Mouse (Mus musculus) hindbrain, embryonic 12.5 days (tissue): ENCODE measurements around the gene Anks3. TPM values are rescaled to one million over a fixed set of nuclear protein-coding genes. Genes with fewer than 3 reads are reported as not detected.

ENCODE experiments used
- ATAC-seq: fragments of 200-750 bp; cut with Nextera tagmentation; 2 replicates; pipeline ENCODE4 v1.8.0; 2017; ENCODE audit warnings: moderate TSS enrichment; ENCODE audit not compliant: low FRiP score
- H3K27ac ChIP-seq: fragments of 300-500 bp; sonication (generic); 2 replicates; pipeline ENCODE4 v1.5.1; 2016; ENCODE audit warnings: mild to moderate bottlenecking
- H3K27me3 ChIP-seq: fragments of 300-500 bp; sonication (generic); 2 replicates; pipeline ENCODE4 v1.6.1; 2016; ENCODE audit warnings: mild to moderate bottlenecking
- H3K36me3 ChIP-seq: fragments of 300-500 bp; sonication (generic); 2 replicates; pipeline ENCODE4 v1.6.1; 2016; ENCODE audit warnings: mild to moderate bottlenecking
- H3K4me1 ChIP-seq: fragments of 300-500 bp; sonication (generic); 2 replicates; pipeline ENCODE4 v1.6.1; 2016
- H3K4me2 ChIP-seq: fragments of 300-500 bp; sonication (generic); replicated peaks from 2 replicates; pipeline ENCODE4 v1.6.1; 2016; ENCODE audit warnings: mild to moderate bottlenecking
- H3K4me3 ChIP-seq: fragments of 300-500 bp; sonication (generic); 2 replicates; pipeline ENCODE4 v1.5.1; 2016; ENCODE audit warnings: mild to moderate bottlenecking
- H3K9ac ChIP-seq: fragments of 300-500 bp; sonication (generic); 2 replicates; pipeline ENCODE4 v1.6.1; 2016; ENCODE audit warnings: mild to moderate bottlenecking, moderate library complexity
- H3K9me3 ChIP-seq: fragments of 300-500 bp; sonication (generic); replicated peaks from 2 replicates; pipeline ENCODE4 v1.6.1; 2016; ENCODE audit warnings: mild to moderate bottlenecking
- WGBS: fragments of 180-500 bp; shearing (Covaris S2); methylation state at CpG from one replicate; pipeline ENCODE4 v1.1.7; 2016; 5-methylcytosine and 5-hydroxymethylcytosine counted together
- polyA plus RNA-seq: library from polyadenylated mRNA; unstranded; fragments of >200 nt; fragmentation: Nextera tagmentation; extraction: Ambion mirVana; gene quantifications from 2 replicates; pipeline ENCODE4 v1.2.1, GENCODE M21; 2016

Gene Anks3
- polyA plus RNA-seq, 1 experiment from 2014 or later: 68.0 TPM

DNA sequence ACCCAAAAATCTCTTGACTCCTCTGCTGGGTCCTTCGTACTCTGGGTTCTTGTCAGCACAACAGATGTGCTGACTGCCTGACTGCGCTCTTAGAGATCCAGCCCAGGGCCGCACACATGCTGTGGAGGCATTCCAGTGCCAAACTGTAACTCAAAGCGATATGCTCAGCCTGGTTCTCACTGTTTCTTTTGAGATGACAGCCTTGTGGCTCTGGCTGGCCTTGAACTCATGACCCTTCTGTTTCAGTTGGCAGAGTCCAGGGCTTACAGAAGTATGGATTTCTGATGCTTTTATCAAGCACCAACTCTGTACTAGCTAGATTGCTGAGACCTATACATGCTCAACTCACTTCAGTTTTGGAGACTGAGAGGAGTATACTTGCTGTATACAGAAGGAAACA, 29.3 kb upstream of the Anks3 start:
- H3K4me2 ChIP-seq: no peak overlapping the region
- no peak for ATAC-seq
- no peak overlapping the region for H3K4me3 ChIP-seq
- H3K9me3 ChIP-seq: no peaks in the 10 kb centered on the region
- WGBS: 83% methylated on average over 4 of the region's 4 CpGs
- no peaks in the 10 kb centered on the region for H3K27me3 ChIP-seq
- H3K9ac ChIP-seq: no peak overlapping the region
- H3K36me3 ChIP-seq: no peaks in the 10 kb centered on the region
- H3K27ac ChIP-seq: no peak overlapping the region
- H3K4me1 ChIP-seq: no peaks in the 10 kb centered on the region

DNA sequence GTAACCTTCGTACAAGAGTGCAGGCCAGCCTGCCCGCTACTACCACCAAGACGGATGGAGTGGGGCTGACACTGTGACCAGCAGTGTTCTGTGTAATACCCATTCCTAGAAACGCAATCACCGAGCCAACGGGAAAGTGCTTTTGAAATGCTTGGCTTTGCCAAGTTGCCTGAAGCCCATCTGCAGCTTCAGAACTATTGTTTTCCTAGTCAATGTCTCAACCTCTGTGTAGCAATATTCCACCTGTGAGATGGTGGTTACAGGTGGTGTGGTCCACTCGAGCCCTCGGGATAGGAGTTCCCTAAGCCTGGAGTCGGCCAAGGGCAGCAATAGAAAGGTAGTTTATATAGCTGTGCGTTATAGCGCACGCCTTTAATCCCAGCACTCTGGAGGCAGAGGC, 20.7 kb upstream of the Anks3 start:
- no peaks in the 10 kb centered on the region for H3K27me3 ChIP-seq
- no peaks in the 10 kb centered on the region for H3K9me3 ChIP-seq
- H3K4me1 ChIP-seq: no peaks in the 10 kb centered on the region
- H3K36me3 ChIP-seq: no peaks in the 10 kb centered on the region
- no peak overlapping the region for H3K27ac ChIP-seq
- no peak overlapping the region for H3K4me3 ChIP-seq
- no peak overlapping the region for H3K4me2 ChIP-seq
- H3K9ac ChIP-seq: no peak overlapping the region
- no peak for ATAC-seq
- WGBS: 92% methylated on average over 12 of the region's 12 CpGs

DNA sequence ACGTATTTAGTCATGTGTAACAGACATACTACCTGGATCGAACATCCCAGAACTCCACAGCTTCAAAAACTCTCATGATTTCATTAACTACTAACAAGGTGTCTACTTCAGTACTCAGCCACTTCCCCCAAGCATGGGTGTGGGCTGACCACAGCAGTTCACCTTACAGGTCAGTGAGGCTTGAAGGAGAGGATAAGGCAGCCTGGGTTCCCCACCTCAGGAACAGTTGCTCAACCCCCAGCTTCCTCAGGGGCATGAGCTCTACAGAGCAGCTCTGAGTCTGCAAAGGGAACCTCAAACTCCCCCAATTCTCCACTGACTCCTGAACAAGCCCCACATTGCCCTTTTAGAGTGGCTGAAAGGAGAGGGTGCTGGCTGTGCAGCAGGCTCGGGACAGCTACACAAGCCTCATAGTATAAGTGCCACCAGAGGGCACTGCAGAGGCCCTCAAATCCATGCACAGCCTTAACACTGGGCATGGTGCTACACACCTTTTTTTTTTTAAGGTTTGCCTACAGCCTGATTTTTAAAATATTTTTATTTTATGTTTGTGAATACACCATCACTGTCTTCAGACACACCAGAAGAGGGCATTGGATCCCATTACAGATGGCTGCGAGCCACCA, 15.9 kb upstream of the Anks3 start:
- no peaks in the 10 kb centered on the region for H3K4me1 ChIP-seq
- no peak for ATAC-seq
- no peaks in the 10 kb centered on the region for H3K27me3 ChIP-seq
- H3K9me3 ChIP-seq: no peaks in the 10 kb centered on the region
- no peak overlapping the region for H3K9ac ChIP-seq
- H3K4me2 ChIP-seq: no peak overlapping the region
- no peak overlapping the region for H3K4me3 ChIP-seq
- H3K36me3 ChIP-seq: no peaks in the 10 kb centered on the region
- WGBS: 70% methylated on average over 4 of the region's 4 CpGs
- H3K27ac ChIP-seq: no peak overlapping the region

DNA sequence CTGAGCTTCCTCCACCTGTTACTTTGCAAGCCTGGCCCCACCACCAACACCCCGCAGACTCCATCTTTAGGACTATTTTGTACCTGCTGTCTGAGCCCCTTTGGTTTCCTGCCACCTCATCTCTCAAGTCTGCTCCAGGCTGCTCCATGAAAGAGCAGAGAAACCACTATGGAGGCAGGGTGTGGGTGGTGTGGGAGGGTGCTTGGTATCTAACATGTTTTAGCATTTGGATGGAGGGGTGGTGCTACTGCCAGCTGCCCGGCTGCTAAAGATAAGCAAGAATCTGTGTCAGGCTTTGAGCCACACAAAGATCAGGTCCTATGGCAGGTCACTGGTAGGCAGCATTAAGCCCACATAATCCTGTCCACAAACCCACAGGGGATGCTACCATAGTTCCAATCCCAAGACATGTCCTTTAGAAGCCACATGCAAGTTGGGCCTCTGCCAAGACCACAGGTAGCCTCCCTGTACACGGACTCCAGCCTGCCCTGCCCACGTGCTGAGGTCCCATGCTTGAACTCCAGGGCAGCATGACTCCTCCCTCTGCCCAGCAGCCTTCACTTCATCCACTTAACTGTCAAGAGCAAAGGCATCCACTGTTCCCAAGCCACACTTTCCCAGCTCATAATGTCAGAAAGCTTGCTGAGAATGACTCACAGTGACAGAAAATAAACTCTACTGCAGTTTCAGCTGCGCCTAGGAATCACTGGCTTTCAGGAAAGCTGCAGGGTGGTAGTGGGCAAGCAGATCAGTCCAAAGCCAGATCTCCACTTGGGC, 14.5 kb upstream of the Anks3 start:
- ATAC-seq: no peak
- Histone ChIP-seq H3K4me1 (no peaks in the 10 kb centered on the region), H3K36me3 (no peaks in the 10 kb centered on the region), H3K9me3 (no peaks in the 10 kb centered on the region), H3K27ac (no peak overlapping the region), H3K27me3 (no peaks in the 10 kb centered on the region), H3K4me3 (no peak overlapping the region), H3K9ac (no peak overlapping the region), H3K4me2 (no peak overlapping the region)
- WGBS: 70% methylated on average over 5 of the region's 5 CpGs

DNA sequence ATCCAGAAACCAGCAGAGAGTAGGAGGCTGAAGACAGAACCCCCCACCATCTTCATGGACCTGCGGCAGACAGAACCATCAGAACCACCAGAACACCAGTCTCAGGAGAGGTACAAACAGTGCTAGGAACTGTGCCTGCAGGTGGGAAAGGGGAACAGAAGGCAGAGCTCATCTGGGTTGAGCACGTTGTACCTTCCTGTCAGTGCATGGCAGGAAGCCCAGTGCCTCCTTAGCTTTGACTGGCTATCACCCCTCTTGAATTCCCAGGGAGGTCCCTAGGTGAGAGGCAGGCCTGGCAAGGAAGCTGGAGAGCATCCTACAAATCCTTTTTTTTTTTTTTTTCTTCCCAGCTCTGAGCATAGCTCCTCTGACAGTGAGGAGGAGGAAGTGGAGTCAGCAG, 12.2 kb upstream of the Anks3 start:
- ATAC-seq: no peak
- Histone ChIP-seq H3K9me3 (no peaks in the 10 kb centered on the region), H3K9ac (no peak overlapping the region), H3K4me2 (no peak overlapping the region), H3K4me1 (no peaks in the 10 kb centered on the region), H3K27ac (no peak overlapping the region), H3K36me3 (no peaks in the 10 kb centered on the region), H3K27me3 (no peaks in the 10 kb centered on the region), H3K4me3 (no peak overlapping the region)
- 78% methylated on average over 2 of the region's 2 CpGs for WGBS

DNA sequence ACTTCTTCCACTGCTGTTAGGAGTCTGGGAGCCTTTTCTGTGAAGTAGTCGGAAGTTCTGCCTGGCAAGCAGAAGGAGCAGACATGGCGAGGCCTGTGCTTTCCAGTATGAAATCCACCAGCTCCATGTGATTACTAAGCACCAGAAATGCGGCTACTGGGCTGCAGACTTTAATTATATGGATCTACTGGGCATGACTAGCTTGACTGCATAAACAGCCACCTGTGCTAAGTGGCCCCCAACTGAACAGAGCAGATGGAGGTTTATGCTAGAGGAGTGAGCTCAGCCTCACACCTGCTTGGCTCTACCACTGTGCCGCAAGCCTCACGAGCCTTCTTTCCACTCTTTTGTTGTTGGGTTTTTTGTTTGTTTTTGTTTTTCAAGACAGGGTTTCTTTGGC, 10.5 kb upstream of the Anks3 start:
- Histone ChIP-seq H3K27me3 (no peaks in the 10 kb centered on the region), H3K36me3 (no peaks in the 10 kb centered on the region), H3K4me3 (no peak overlapping the region), H3K27ac (no peak overlapping the region), H3K9me3 (no peaks in the 10 kb centered on the region), H3K9ac (no peak overlapping the region), H3K4me2 (no peak overlapping the region), H3K4me1 (no peaks in the 10 kb centered on the region)
- WGBS: 85% methylated on average over 5 of the region's 5 CpGs
- no peak for ATAC-seq

DNA sequence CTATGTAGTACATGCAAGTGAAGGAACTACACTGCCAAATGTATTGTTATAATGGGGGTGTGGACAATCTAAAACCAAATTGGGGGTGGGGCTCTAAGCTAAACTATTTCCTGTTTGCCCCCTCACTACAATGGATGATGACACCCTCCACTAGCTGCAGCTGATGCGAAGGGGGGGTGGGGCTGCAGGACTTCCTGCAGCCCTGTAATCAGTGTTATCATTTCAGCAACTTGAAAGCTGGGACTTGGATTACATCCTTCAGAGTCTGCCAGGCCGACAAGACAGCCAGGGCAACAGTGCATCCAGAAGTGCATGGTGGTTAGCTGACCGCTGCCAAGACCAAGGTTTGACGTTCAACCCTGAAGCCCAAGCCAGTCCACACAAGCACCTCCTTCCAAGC, 7.6 kb upstream of the Anks3 start:
- Histone ChIP-seq H3K27ac (no peak overlapping the region), H3K4me1 (no peaks in the 10 kb centered on the region), H3K9me3 (no peaks in the 10 kb centered on the region), H3K4me3 (no peak overlapping the region), H3K4me2 (no peak overlapping the region), H3K36me3 (0 out of 2 replicates have a peak, but pooled peaks cover 3% of the 10 kb centered on the region), H3K27me3 (no peaks in the 10 kb centered on the region), H3K9ac (no peak overlapping the region)
- ATAC-seq: no peak
- 84% methylated on average over 4 of the region's 4 CpGs for WGBS

DNA sequence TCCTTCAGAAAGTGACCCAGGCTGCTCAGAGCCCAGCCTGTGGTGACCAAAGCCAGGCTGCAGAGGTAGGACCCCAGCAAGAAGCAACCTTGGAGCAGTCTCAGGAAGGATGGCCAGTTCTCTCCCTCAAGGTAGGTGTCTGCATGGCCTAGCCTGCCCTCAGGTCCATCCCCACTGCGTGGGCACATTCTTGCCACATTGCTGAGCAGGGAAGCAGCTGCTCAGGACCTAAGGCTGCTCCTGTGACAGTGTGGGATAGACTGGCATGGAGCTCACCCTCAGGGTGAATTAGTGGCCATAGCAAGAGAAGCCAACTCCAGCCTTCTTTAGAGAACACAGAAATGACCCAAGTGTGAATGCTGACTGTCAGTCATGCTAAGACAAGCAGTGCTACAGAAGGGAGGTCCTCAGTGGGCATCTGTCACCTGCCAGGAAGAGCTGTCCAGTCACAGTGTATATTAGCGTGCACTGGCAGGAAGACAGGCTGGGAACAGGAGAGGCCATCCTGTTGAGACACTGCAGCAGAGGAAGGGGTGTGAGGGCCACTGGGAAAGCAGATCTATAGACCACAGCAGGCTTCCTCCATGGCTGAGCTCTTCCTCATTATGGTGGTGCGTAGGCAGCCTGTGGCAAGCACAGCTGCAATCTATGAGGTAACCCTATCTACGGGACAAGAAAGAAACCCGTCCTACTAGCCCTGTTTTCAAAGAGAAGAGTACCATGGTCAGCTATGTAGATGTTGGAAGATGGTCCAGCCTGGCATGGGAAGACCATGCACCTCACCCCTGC, 5.2 kb upstream of the Anks3 start:
- 88% methylated on average over 5 of the region's 5 CpGs for WGBS
- Histone ChIP-seq H3K9me3 (no peaks in the 10 kb centered on the region), H3K27me3 (no peaks in the 10 kb centered on the region), H3K4me1 (peaks cover 6% of the 10 kb centered on the region), H3K4me3 (no peak overlapping the region), H3K4me2 (no peak overlapping the region), H3K27ac (no peak overlapping the region), H3K9ac (no peak overlapping the region), H3K36me3 (0 out of 2 replicates have a peak, but pooled peaks cover 3% of the 10 kb centered on the region)
- no peak for ATAC-seq

DNA sequence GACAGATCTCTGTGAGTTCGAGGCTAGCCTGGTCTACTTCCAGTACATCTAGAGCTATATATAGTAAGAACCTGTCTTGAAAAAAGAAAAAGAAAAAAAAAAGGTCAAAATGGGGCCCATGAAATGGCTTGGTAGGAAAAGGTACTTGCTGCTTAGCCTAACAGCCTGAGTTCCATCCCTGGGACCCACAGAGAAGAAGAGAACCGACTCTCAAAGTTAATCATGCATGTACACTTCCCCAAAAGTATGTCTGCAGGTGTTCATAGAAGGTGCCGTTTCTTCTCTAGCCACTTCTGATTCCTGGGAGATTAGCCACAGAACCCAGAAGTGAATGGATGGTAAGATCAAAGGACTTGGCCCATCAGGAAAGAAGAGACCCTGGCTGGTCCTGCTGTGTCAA, 4.4 kb upstream of the Anks3 start:
- Histone ChIP-seq H3K36me3 (0 out of 2 replicates have a peak, but pooled peaks cover 3% of the 10 kb centered on the region), H3K9ac (no peak overlapping the region), H3K9me3 (no peaks in the 10 kb centered on the region), H3K4me2 (no peak overlapping the region), H3K4me1 (peaks cover 7% of the 10 kb centered on the region), H3K4me3 (no peak overlapping the region), H3K27ac (no peak overlapping the region), H3K27me3 (no peaks in the 10 kb centered on the region)
- no peak for ATAC-seq
- WGBS: 85% methylated on average over 3 of the region's 3 CpGs

DNA sequence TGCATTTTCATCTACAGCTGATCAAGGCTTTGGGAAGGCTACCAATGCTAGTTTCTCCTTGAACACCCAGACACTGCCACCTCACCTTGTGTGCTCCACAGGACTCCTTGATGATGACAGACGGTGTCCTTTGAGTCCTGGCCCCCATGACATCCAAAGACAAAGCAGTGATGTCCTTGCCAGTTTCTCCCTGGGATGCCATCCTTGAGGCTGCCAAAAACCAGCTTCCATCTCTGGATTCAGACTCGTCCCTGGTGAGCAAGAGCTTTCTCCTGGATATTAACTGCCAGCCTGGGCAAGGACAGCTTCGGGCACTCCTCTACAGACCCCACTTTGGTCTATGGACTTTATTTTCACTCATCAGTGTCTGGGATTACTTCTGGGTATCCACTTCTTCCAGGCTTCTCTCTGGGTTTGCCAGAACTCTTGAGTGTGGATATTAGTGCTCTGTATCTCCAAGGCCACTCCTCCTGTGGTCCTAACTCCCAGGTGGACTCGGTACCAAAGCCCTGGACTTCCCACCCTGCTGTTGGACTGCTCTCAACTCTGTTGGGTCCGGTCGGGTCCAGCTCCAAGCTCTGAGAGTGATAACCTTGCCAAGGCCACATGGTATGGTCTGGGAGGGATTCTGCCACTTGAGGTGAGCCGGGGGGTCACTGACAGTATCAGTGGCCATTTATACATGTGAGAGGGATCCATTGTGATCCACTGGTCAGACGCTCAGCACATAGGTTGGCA, 1.6 kb upstream of the Anks3 start:
- no peak for ATAC-seq
- H3K9me3 ChIP-seq: no peaks in the 10 kb centered on the region
- WGBS: 87% methylated on average over 8 of the region's 8 CpGs
- no peak overlapping the region for H3K27ac ChIP-seq
- H3K4me3 ChIP-seq: 0 out of 2 replicates have a peak overlapping the region, but pooled peaks have one; percentile 95
- peaks cover 6% of the 10 kb centered on the region; the same call in 1 of the 2 replicates for H3K36me3 ChIP-seq
- H3K9ac ChIP-seq: no peak overlapping the region
- H3K4me2 ChIP-seq: peak overlapping the region; percentile 86
- no peaks in the 10 kb centered on the region for H3K27me3 ChIP-seq
- H3K4me1 ChIP-seq: peaks cover 21% of the 10 kb centered on the region

DNA sequence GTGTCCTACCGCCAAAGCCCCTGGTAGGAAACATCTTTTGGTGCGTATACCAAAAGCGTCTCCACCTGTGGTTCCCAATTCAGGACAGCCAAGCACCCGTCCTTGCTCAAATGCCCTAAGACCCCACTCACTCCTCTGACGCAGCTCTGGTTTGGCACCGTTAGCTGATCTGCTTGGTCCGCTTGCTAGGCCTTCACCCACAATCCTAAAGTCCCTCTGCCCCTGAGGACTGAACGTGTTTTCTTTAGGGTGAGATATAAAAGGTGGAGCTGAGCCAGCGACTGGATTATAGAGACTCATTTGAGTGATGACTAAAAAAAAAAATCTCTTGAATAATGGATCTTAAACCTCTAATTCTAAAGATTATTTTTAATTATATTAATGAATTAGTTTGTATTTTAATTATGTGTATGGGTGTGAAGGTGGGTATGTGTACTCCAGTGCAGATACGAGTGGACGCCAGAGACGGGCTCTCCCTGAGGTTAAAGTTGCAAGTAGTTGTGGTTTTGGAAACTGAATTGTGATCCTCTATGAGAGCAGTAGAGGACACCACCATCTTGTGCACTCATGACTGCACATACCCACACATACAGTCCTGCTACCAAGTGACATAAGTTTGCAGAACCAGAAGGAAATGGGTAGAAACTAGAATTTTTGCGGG, 856 bp upstream of the Anks3 start:
- H3K27ac ChIP-seq: peak overlapping the region; percentile 85
- H3K36me3 ChIP-seq: peaks cover 12% of the 10 kb centered on the region; the same call in 1 of the 2 replicates
- H3K27me3 ChIP-seq: no peaks in the 10 kb centered on the region
- H3K4me1 ChIP-seq: peaks cover 21% of the 10 kb centered on the region
- peak overlapping the region; percentile 95 for H3K4me3 ChIP-seq
- H3K9me3 ChIP-seq: no peaks in the 10 kb centered on the region
- peak overlapping the region; percentile 86 for H3K4me2 ChIP-seq
- peak overlapping the region; percentile 87 for H3K9ac ChIP-seq
- 27% methylated on average over 13 of the region's 13 CpGs for WGBS
- ATAC-seq: no peak; the same call in 1 of the 2 replicates
